Mouse (Mus musculus) olfactory bulb, adult 2 months (tissue): ENCODE measurements at regions not wholly inside any gene's neighbourhood (a gene's known extent, or its start where the extent isn't known, plus 50 kb on each side); places are given as distances from the start of the nearest gene placed in this dataset.

Source experiments
- CTCF ChIP-seq: fragments of 200-500 bp; IDR thresholded peaks from 2 replicates; pipeline ENCODE4 v1.5.1; 2012; ENCODE audit warnings: low read depth, mild to moderate bottlenecking, low read length, moderate library complexity; ENCODE audit not compliant: insufficient read depth
- POLR2A ChIP-seq: fragments of 200-500 bp; IDR thresholded peaks from 2 replicates; pipeline ENCODE4 v1.6.1; 2012; ENCODE audit warnings: mild to moderate bottlenecking, low read depth, low read length, moderate library complexity; ENCODE audit not compliant: insufficient read depth

- TF ChIP-seq POLR2A (no peak), CTCF (no peak)
Measured at GRCm38 (mm10) chr3:38545501-38545896, 60.9 kb upstream of the Ankrd50 start.
